Mouse (Mus musculus): Measurements from ENCODE around the gene Gnb1. TPM values are rescaled to one million over a fixed set of nuclear protein-coding genes. Genes with fewer than 3 reads are reported as not detected.
A peak's percentile ranks its signal among the peaks of the same experiment; 100 is the strongest.
"Not testable (repeated sequence)": the region's sequence is repeated elsewhere in the genome, so short reads cannot be mapped to it uniquely, and the experiment has no call there.

Gnb1 gene
- polyA plus RNA-seq, 1 experiment from 2014 or later: 85.9 TPM

DNA sequence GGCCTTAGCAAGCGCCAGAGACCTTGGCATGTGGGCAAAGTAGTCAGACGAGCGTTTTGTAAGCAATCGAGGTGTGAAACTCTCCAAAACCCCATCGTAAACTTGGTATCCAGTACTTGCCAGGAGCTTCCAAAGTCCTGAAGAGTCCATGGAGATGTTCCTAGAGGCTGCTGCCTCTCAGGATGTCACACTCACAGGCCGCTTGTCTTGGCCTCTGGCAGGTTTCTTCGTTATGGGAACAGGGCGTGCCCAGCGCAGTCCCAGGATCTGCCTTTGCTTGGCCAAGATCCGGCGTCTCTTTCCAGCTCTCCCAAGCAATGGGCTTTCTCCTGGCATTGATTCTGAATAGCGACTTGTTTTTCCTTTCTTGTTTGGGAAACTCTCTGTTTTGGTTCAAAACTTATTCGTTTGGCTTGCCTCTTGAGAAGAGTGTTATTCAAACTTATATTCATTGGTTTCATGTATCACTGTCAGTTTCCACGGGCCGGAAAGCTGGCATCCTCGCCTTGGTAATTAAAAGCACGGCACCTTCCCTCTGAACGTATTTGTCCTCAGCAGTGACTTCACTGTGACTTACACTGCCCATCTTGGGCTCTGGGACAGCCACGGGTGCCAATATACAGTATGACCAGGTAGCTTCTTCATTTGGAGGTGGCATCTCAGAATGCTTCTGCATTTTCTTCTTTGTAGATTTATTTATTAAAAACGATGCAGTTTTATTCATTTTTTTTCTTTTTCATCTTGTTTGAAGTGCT is 73.3 kb downstream of the Gnb1 start:
- Histone ChIP-seq H3K36me3 (ENCODE audit: control insufficient read depth, insufficient read depth) (peaks cover 8% of the 10 kb centered on the region), H3K4me1 (ENCODE audit: control insufficient read depth, low read depth, low read length) (peaks cover 60% of the 10 kb centered on the region), H3K9me3 (replicated peaks; ENCODE audit: control insufficient read depth, low read length) (no peaks in the 10 kb centered on the region), H3K4me3 (ENCODE audit: low read depth, low read length) (peak overlapping the region; percentile 75), H3K9ac (ENCODE audit: low read depth, low read length) (peak overlapping the region; percentile 78), H3K27me3 (ENCODE audit: control insufficient read depth, insufficient read depth, low read depth, low read length) (no peaks in the 10 kb centered on the region), H3K4me2 (ENCODE audit: low read depth, low read length) (peak overlapping the region; percentile 98), H3K27ac (ENCODE audit: low read length) (peak overlapping the region; percentile 83)
- ATAC-seq (ENCODE audit: low read depth): no peak
- 12% methylated on average over 20 of the region's 20 CpGs for WGBS (ENCODE audit: insufficient replicate concordance)

DNA sequence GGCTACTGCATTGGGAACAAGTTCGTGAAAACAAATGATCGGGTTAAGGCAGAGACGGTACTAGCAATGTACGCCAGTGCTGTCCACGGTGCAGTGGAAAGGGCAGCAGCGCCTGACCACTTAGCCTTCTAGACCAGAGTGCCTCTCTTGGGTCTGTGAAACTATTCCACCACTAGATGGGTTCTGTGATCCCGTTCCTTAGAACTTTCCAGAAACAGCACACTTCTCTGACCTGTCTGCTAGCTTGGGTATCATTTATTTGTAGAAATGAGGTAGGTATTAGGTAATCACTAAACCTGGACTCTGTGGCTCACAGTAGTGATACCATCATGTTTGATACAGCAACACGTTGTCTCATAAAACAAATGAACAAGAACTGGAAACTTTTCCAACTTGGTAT is 75.4 kb downstream of the Gnb1 start:
- Histone ChIP-seq H3K27ac (ENCODE audit: low read length) (peak overlapping the region; percentile 22), H3K4me2 (ENCODE audit: low read depth, low read length) (no peak overlapping the region)

DNA sequence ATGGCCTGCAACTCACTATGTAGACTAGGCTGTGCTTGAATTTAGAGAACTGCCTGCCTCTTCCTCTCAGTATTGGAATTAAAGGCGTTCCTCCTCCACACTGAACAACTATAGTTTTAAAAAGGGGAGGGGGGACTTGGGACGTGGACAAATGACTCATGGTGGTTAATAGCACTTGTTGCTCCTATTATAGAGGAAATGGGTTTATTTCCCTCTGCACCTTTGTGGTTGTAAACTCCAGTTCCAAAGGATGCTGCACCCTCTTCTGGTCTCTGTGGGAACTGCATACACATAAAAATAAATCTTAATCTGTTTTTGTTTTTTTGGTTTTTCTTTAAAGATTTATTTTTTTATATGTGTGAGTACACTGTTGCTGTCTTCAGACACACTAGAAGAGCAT is 77.0 kb downstream of the Gnb1 start:
- no peaks in the 10 kb centered on the region for H3K9me3 ChIP-seq (replicated peaks; ENCODE audit: control insufficient read depth, low read length)
- peaks cover 38% of the 10 kb centered on the region for H3K4me1 ChIP-seq (ENCODE audit: control insufficient read depth, low read depth, low read length)
- H3K4me3 ChIP-seq (ENCODE audit: low read depth, low read length): no peak overlapping the region
- H3K4me2 ChIP-seq (ENCODE audit: low read depth, low read length): no peak overlapping the region
- no peak for ATAC-seq (ENCODE audit: low read depth)
- no peaks in the 10 kb centered on the region for H3K27me3 ChIP-seq (ENCODE audit: control insufficient read depth, insufficient read depth, low read depth, low read length)
- no peak overlapping the region; the same call in 1 of the 2 replicates for H3K27ac ChIP-seq (ENCODE audit: low read length)
- H3K9ac ChIP-seq (ENCODE audit: low read depth, low read length): no peak overlapping the region
- WGBS (ENCODE audit: insufficient replicate concordance): 10% methylated on average over 2 of the region's 2 CpGs
- H3K36me3 ChIP-seq (ENCODE audit: control insufficient read depth, insufficient read depth): no peaks in the 10 kb centered on the region

More for the DNA sequence above, 75.4 kb downstream of the Gnb1 start:
- Histone ChIP-seq H3K4me1 (ENCODE audit: control insufficient read depth, low read depth, low read length) (peaks cover 47% of the 10 kb centered on the region), H3K4me3 (ENCODE audit: low read depth, low read length) (no peak overlapping the region), H3K9ac (ENCODE audit: low read depth, low read length) (no peak overlapping the region), H3K27me3 (ENCODE audit: control insufficient read depth, insufficient read depth, low read depth, low read length) (no peaks in the 10 kb centered on the region), H3K9me3 (replicated peaks; ENCODE audit: control insufficient read depth, low read length) (no peaks in the 10 kb centered on the region), H3K36me3 (ENCODE audit: control insufficient read depth, insufficient read depth) (no peaks in the 10 kb centered on the region)
- no peak for ATAC-seq (ENCODE audit: low read depth)
- WGBS (ENCODE audit: insufficient replicate concordance): 61% methylated on average over 8 of the region's 8 CpGs

DNA sequence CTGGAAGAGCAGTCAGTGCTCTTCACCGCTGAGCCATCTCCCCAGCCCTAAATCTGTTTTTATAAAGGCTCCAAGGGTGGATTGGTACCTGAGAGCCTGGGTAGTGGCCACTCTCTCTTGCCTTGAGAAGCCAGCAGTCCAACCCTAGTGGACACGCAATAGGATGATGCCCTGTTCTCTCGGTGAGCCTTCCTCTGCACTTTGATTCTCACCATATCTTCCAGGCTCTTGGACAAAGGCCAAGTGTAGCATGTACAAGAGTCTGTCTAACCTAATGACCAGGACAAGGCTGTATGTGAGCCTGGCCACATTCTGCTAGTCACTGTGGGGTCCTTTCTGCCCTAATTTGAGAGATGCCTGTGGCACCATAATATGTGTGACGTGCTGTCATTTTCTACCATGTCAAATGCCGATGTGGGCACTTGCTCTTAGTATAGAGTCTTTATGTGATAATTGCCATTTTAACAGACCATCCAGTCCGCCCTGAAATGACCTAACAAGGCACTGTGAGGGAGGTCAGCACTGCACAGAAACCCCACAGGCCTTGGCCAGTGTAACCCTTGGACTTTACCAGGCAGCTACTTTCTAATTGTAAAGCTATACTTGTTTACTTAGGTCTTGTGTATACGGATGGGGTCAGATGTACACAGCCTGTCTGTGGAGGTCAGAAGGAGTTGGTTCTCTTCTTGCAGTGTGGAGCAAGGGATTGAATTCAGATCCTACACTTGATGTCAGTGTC is 77.6 kb downstream of the Gnb1 start:
- peaks cover 38% of the 10 kb centered on the region for H3K4me1 ChIP-seq (ENCODE audit: control insufficient read depth, low read depth, low read length)
- H3K9me3 ChIP-seq (replicated peaks; ENCODE audit: control insufficient read depth, low read length): no peaks in the 10 kb centered on the region
- no peak overlapping the region for H3K4me2 ChIP-seq (ENCODE audit: low read depth, low read length)
- ATAC-seq (ENCODE audit: low read depth): peak; percentile 73
- no peaks in the 10 kb centered on the region for H3K27me3 ChIP-seq (ENCODE audit: control insufficient read depth, insufficient read depth, low read depth, low read length)
- no peaks in the 10 kb centered on the region for H3K36me3 ChIP-seq (ENCODE audit: control insufficient read depth, insufficient read depth)
- peak overlapping the region; percentile 18 for H3K27ac ChIP-seq (ENCODE audit: low read length)
- WGBS (ENCODE audit: insufficient replicate concordance): 77% methylated on average over 7 of the region's 7 CpGs
- no peak overlapping the region for H3K9ac ChIP-seq (ENCODE audit: low read depth, low read length)
- H3K4me3 ChIP-seq (ENCODE audit: low read depth, low read length): no peak overlapping the region

DNA sequence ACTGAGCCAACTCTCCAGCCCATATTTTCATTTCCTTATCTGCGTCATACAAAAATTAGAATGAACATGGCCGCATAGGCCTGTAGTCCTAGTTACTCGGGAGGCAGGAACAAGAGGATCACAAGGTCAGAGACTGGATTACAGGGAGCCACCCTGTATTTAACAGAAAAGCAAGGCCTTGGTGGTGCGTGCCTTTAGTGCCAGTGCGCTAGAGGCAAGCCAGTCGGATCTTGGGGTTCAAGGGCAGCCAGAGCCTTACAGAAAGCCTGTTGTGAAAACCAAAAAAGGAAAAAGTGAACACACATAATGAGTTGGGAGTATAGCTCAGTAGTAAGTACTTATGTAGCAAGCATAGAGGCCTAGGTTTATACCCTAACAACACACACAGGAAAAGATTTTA is 78.7 kb downstream of the Gnb1 start:
- no peak overlapping the region for H3K4me2 ChIP-seq (ENCODE audit: low read depth, low read length)
- H3K27ac ChIP-seq (ENCODE audit: low read length): 0 out of 2 replicates have a peak overlapping the region, but pooled peaks have one; percentile 24
- H3K36me3 ChIP-seq (ENCODE audit: control insufficient read depth, insufficient read depth): no peaks in the 10 kb centered on the region
- peaks cover 29% of the 10 kb centered on the region for H3K4me1 ChIP-seq (ENCODE audit: control insufficient read depth, low read depth, low read length)
- no peak for ATAC-seq (ENCODE audit: low read depth)
- WGBS (ENCODE audit: insufficient replicate concordance): 75% methylated on average over 6 of the region's 6 CpGs
- H3K27me3 ChIP-seq (ENCODE audit: control insufficient read depth, insufficient read depth, low read depth, low read length): no peaks in the 10 kb centered on the region
- no peak overlapping the region for H3K9ac ChIP-seq (ENCODE audit: low read depth, low read length)
- no peak overlapping the region for H3K4me3 ChIP-seq (ENCODE audit: low read depth, low read length)
- H3K9me3 ChIP-seq (replicated peaks; ENCODE audit: control insufficient read depth, low read length): no peaks in the 10 kb centered on the region

DNA sequence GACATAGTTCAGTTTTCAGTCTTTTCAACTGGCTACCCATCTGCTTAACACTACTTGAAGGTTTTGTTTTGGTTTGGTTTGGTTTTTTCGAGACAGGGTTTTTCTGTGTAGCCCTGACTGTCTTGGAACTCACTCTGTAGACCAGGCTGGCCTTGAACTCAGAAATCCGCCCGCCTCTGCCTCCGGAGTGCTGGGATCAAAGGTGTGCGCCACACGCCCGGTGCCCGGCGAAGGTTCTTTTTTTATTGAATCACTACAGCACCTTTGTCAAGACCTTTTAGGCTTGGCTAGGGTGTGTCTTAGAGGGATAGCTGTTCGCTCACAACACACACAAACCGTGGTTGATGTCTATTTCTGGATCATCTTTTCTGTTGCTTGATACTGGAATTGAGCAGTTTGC is 79.2 kb downstream of the Gnb1 start:
- peaks cover 24% of the 10 kb centered on the region for H3K4me1 ChIP-seq (ENCODE audit: control insufficient read depth, low read depth, low read length)
- 64% methylated on average over 11 of the region's 11 CpGs for WGBS (ENCODE audit: insufficient replicate concordance)
- H3K27me3 ChIP-seq (ENCODE audit: control insufficient read depth, insufficient read depth, low read depth, low read length); H3K27ac ChIP-seq (ENCODE audit: low read length); H3K4me3 ChIP-seq (ENCODE audit: low read depth, low read length); H3K4me2 ChIP-seq (ENCODE audit: low read depth, low read length); H3K9ac ChIP-seq (ENCODE audit: low read depth, low read length); ATAC-seq (ENCODE audit: low read depth); H3K36me3 ChIP-seq (ENCODE audit: control insufficient read depth, insufficient read depth); H3K9me3 ChIP-seq (replicated peaks; ENCODE audit: control insufficient read depth, low read length): not testable (repeated sequence)

DNA sequence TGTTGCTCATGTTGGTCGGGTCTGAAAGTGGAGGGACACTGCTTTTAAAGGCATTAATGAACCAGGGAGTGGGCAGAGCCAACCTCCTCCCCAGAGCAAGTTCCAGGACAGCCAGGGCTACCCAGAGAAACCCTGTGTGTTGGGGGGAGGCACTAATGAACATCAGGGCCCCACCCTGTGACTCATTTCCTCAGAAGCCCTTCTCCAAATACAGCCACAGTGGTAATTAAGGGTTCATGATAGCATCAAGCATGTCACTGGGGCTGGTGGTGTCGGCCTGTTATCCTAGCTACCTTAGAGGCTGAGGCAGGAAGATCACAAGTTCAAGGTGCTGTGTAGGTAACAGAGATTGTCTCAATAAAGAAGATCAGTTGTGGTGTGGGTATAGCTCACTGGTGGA is 80.3 kb downstream of the Gnb1 start:
- no peaks in the 10 kb centered on the region for H3K9me3 ChIP-seq (replicated peaks; ENCODE audit: control insufficient read depth, low read length)
- no peak overlapping the region for H3K9ac ChIP-seq (ENCODE audit: low read depth, low read length)
- ATAC-seq (ENCODE audit: low read depth): no peak
- H3K36me3 ChIP-seq (ENCODE audit: control insufficient read depth, insufficient read depth): no peaks in the 10 kb centered on the region
- H3K27me3 ChIP-seq (ENCODE audit: control insufficient read depth, insufficient read depth, low read depth, low read length): no peaks in the 10 kb centered on the region
- H3K4me3 ChIP-seq (ENCODE audit: low read depth, low read length): no peak overlapping the region
- peaks cover 17% of the 10 kb centered on the region for H3K4me1 ChIP-seq (ENCODE audit: control insufficient read depth, low read depth, low read length)
- WGBS (ENCODE audit: insufficient replicate concordance): 41% methylated on average over 2 of the region's 2 CpGs
- H3K27ac ChIP-seq (ENCODE audit: low read length): peak overlapping the region; percentile 52
- H3K4me2 ChIP-seq (ENCODE audit: low read depth, low read length): no peak overlapping the region

DNA sequence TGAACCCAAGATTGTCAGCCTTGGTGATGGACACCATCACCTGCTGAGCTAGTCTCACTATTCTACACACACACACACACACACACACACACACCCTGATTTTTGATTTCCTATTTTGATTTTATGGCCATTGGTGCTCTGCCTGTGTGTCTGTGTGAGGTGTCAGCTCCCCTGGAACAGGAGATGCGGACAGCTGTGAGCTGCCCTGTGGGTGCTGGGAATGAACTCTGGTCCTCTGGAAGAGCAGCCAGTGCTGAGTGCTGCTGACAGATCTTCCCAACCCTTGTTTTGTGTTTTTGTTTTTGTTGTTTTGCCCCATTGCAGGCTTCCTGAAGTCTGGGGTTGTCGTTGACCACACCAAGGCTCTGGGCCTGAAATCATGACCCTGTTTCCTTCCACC is 82.0 kb downstream of the Gnb1 start:
- no peak overlapping the region for H3K27ac ChIP-seq (ENCODE audit: low read length)
- 76% methylated on average over 2 of the region's 2 CpGs for WGBS (ENCODE audit: insufficient replicate concordance)
- peaks cover 18% of the 10 kb centered on the region for H3K4me1 ChIP-seq (ENCODE audit: control insufficient read depth, low read depth, low read length)
- ATAC-seq (ENCODE audit: low read depth): no peak
- no peaks in the 10 kb centered on the region for H3K27me3 ChIP-seq (ENCODE audit: control insufficient read depth, insufficient read depth, low read depth, low read length)
- H3K9ac ChIP-seq (ENCODE audit: low read depth, low read length): no peak overlapping the region
- no peaks in the 10 kb centered on the region; the same call in 1 of the 2 replicates for H3K36me3 ChIP-seq (ENCODE audit: control insufficient read depth, insufficient read depth)
- no peak overlapping the region for H3K4me2 ChIP-seq (ENCODE audit: low read depth, low read length)
- no peak overlapping the region for H3K4me3 ChIP-seq (ENCODE audit: low read depth, low read length)
- no peaks in the 10 kb centered on the region for H3K9me3 ChIP-seq (replicated peaks; ENCODE audit: control insufficient read depth, low read length)

DNA sequence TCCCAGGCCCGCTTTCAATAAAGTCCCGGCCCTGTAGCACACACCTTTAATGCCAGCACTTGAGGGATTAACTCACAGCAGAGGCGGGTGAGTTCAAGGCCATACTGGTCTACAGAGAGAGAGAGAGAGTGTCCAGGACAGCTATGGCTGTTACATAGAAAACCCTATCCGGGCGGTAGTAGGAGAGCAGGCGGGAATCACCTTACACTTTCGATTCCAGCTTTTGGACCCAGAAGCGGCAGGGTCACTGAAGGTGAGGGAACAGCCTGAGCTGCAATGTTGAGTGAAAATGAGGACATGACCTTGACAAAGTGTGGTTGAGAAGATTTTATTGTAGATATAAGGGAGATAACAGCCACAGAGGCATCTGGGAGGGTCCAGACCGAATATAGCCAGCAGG is 82.7 kb downstream of the Gnb1 start:
- Histone ChIP-seq H3K4me2 (ENCODE audit: low read depth, low read length) (no peak overlapping the region), H3K36me3 (ENCODE audit: control insufficient read depth, insufficient read depth) (no peaks in the 10 kb centered on the region; the same call in 1 of the 2 replicates), H3K4me1 (ENCODE audit: control insufficient read depth, low read depth, low read length) (peaks cover 22% of the 10 kb centered on the region), H3K27ac (ENCODE audit: low read length) (no peak overlapping the region), H3K9me3 (replicated peaks; ENCODE audit: control insufficient read depth, low read length) (no peaks in the 10 kb centered on the region), H3K27me3 (ENCODE audit: control insufficient read depth, insufficient read depth, low read depth, low read length) (no peaks in the 10 kb centered on the region), H3K4me3 (ENCODE audit: low read depth, low read length) (no peak overlapping the region), H3K9ac (ENCODE audit: low read depth, low read length) (no peak overlapping the region)
- WGBS (ENCODE audit: insufficient replicate concordance): 71% methylated on average over 9 of the region's 9 CpGs
- ATAC-seq (ENCODE audit: low read depth): 0 out of 2 replicates have a peak, but pooled peaks have one; percentile 15

Measured in liver, embryonic 16.5 days (tissue).